Mouse (Mus musculus) induced T-regulatory cell, adult 2 months (primary cell): ENCODE results near the gene Yif1b.
"Not testable (repeated sequence)": the region's sequence is repeated elsewhere in the genome, so short reads cannot be mapped to it uniquely, and the experiment has no call there.

Experiments used
- DNase-seq: peaks from one replicate; pipeline ENCODE4 v3.0.0-alpha.2; 2012; ENCODE audit warnings: low read depth

Gene Yif1b

GRCm38 (mm10) chr7:29238019-29238967 is at the start of gene Yif1b:
TSS of gene Yif1b (plus strand) at chr7:29238329.
- DNase-seq: peak; percentile 100

DNA sequence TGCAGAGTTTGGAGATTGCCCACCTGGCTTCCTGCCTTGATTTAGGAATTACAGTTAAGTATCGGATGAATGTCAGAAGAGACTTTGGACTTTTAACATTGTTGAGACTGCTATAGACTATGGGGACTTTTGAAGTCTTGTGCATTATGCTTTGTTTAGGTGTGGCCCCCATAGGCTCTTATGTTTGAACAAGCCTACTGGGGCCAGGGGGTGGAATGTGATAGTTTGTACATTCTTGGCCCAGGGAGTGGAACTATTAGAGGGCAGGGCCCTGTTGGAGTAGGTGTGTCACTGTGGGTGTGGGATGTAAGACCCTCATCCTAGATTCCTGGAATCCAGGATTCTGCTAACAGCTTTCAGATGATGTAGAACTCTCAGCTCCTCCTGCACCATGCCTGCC is 43.9 kb upstream of the Yif1b start:
- DNase-seq: not testable (repeated sequence)

- DNase-seq: no peak
Observed at GRCm38 (mm10) chr7:29202577-29202976, 35.6 kb upstream of the Yif1b start.

DNA sequence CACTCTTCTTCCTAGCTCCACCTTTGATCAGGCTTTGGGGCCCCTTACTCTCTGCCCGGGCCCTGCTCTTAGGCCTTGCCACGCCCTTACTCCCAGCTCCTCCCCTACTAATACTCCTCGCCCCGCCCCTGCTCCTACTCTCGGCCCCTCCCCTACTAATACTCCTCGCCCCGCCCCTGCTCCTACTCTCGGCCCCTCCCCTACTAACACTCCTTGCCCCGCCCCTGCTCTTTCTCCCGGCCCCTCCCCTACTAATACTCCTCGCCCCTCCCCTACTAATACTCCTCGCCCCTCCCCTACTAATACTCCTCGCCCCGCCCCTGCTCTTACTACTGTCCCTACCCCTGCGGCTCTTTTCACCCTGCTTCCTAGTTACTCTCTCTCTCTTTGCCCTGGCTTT is 27.1 kb upstream of the Yif1b start:
- DNase-seq: not testable (repeated sequence)

- DNase-seq: peak; percentile 94
Observed at GRCm38 (mm10) chr7:29211415-29212198, 26.5 kb upstream of the Yif1b start.

DNA sequence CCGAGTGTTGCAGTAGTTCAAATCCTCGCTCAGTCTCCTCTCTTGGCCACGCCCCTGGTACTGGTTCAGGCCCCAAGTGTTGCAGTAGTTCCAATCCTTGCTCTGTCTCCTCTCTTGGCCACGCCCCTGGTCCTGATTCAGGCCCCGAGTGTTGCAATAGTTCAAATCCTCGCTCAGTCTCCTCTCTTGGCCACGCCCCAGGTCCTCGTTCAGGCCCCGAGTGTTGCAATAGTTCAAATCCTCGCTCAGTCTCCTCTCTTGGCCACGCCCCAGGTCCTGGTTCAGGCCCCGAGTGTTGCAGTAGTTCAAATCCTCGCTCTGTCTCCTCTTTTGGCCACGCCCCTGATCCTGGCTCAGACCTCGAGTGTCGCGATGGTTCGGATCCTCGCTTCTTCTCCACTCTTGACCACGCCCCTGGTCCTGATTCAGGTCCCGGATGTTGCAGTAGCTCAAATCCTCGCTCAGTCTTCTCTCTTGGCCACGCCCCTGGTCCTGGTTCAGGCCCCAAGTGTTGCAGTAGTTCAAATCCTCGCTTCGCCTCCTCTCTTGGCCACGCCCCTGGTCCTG is 25.8 kb upstream of the Yif1b start:
- no peak for DNase-seq

DNA sequence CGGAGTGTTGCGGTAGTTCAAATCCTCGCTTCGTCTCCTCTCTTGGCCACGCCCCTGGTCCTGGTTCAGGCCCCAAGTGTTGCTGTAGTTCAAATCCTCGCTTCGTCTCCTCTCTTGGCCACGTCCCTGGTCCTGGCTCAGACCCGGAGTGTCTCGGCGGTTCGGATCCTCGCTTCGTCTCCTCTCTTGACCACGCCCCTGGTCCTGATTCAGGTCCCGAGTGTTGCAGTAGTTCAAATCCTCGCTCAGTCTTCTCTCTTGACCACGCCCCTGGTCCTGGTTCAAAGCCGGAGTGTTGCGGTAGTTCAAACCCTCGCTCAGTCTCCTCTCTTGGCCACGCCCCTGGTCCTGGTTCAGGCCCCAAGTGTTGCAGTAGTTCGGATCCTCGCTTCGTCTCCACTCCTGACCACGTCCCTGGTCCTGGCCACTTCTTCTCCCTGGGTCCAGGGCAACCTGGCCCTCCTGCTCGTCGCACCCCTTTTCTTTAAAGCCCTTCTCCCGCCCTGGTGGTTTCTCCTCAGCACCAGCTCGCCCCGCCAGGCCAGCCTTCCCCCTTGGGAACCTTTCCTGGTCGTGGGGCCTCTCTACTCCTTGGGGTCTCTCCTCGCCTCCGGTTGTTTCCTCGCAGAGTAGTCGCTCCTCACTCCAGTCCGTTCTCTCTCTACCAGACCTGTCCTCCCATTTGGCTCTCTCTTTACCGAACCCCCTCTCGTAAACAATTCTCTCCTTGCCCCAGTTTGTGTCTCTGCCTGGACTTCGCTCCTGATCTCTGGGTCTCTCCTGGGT is 25.2 kb upstream of the Yif1b start:
- DNase-seq: not testable (repeated sequence)

DNA sequence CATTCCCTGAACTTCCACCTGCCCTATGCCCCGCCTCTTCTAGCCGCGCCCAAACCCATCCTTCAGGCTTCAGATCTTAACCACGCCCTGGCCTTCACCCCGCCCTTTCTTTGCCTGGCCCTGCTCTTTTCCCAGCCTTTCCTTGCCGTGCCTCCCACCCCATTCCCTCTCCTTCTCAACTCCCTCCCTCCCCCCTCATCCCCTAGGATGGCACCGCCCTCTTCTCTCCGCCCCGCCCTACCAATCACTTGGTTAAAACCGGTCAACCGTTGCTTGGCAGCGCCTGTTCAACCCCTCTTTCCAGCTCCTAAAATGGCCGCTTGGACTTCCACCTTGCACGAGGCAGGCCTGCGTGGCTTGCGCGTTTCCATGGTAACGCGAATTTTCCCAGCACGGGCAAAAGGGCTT is 24.4 kb upstream of the Yif1b start, which contains the start of gene Catsperg1:
TSS of gene Catsperg1 (minus strand) at position 361 of the 408 bp plus-strand sequence.
- no peak for DNase-seq

GRCm38 (mm10) chr7:29214236-29214635 is 23.9 kb upstream of the Yif1b start:
- DNase-seq: no peak

GRCm38 (mm10) chr7:29214846-29215245 is 23.3 kb upstream of the Yif1b start:
- no peak for DNase-seq

DNA sequence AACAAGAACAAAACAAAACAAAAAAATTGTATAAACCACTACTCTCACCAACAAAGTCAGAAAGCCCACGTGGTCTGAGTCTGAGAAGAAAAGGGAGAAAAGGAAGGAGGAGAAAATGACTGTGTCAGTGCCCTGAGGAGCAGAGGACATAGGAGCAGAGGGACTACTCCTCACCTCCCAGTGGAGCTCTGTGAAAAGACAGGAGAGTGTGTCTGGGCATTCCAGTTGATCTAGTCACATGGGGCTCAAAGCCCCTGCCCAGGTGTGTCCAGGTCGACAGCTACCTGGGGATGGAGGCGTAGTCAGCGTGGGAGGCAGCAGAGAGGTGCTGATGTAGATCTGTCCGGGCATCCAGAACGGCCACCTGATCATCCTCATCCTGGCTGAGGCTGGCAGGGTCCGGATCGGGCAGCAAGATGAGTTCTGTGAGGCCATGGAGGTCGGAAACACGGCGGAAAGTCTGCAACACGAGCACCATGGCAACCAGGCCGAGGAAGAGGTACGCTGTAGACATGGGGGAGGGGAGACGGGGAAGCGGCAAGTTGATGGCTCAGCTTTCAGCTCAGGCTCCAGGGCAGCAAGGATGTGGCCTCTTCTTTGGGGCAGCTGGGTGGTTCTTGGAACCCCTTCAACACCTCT is 13.3 kb upstream of the Yif1b start:
- peak; percentile 56 for DNase-seq

DNA sequence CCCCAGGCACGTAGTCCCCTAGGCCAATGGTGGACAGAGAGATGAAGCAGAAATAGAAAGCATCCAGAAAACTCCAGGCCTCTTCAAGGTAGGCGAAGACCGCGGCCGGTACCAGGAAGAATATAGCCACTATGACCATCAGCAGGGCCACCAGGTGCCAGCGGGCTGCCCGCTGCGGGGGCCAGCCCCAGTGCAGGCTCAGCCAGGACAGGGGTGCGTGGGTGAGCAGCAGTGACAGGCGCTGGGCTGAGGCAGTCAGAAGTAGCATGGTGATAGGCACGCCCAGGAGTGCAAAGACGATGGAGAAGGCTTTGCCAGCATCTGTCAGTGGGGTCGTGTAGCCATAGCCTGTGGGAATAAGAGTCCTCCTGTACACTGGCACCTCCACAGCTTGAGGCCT is 12.6 kb upstream of the Yif1b start:
- DNase-seq: no peak

DNA sequence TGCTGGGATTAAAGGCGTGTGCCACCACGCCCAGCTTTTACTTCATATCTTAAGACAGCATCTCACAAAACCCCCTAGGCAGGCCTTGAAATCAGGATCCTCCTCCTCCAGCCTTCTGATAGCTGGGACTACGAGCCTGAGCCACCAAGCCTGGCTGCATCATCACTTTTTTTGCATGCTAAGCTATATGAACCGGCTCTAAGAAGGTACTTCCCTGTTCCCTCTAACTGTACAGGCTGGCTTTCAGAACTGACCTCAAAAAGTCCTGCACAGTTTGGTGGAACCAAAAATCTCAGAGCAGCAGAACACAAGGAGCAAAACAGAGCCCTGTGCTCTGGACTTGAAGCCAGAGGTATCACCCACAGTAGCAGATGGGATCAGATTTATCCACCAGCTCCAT is 9.9 kb upstream of the Yif1b start:
- no peak for DNase-seq

GRCm38 (mm10) chr7:29230560-29230959 is 7.6 kb upstream of the Yif1b start:
- DNase-seq: no peak

GRCm38 (mm10) chr7:29231517-29231916 is 6.6 kb upstream of the Yif1b start:
- no peak for DNase-seq

DNA sequence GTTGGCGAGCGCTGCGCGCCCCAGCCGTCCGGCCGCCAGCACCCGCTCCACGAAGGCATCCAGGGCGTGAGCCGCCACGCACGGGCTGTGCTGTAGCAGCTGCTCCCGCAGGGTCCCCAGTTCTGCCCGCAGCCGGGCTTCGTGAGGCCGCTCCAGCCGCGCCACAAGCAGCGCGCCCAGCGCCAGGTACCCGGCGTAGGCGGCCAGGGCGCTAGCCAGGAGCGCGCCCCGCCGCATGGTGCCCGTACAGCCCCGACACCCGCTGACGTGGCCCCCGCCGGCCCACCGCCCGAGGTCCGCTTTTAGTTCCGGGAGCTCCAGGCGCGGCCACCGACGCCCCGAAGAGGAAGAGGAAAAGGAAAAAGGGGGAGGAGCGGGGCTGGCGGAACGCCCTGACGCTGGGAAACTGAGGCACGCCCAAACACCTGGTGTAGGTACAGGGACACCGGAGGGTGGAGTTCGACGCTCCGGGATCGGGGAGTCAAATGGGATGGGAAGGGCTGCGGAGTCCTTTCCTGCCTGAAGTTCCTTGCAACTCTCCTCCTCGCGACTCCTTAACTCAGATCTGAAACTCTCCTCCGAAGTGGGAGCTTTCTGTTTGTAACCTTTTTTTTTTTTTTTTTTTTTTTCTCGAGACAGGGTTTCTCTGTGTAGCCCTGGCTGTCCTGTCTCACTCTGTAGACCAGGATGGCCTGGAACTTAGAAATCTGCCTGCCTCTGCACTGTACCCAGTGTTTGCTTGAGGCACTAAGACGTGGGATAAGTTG is 5.7 kb upstream of the Yif1b start, which contains the start of gene Kcnk6:
TSS of gene Kcnk6 (minus strand) at position 269 of the 767 bp plus-strand sequence.
- peak; percentile 72 for DNase-seq

DNA sequence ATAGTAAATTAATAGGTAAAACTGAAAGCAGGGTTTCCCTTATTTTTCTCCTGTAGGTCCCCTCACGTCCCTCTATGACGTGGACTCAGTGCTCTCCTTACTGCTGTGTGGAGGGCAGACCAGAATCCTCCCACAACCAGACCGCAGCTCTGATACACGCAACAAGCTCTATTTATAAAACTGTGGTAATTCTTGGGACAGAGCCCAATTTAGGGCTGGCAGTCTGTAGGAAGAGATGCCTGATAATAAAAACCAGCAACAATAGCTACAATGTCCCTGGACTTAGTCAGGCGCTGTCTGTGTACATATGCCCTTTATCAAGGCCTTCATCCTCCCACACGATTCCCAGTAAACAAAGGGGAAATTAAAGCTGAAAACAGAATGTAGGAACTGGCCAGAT is 4.4 kb upstream of the Yif1b start:
- no peak for DNase-seq

- peak; percentile 55 for DNase-seq
Observed at GRCm38 (mm10) chr7:29234661-29235060, 3.5 kb upstream of the Yif1b start.

- DNase-seq: no peak
Observed at GRCm38 (mm10) chr7:29236593-29236992, 1.5 kb upstream of the Yif1b start.

DNA sequence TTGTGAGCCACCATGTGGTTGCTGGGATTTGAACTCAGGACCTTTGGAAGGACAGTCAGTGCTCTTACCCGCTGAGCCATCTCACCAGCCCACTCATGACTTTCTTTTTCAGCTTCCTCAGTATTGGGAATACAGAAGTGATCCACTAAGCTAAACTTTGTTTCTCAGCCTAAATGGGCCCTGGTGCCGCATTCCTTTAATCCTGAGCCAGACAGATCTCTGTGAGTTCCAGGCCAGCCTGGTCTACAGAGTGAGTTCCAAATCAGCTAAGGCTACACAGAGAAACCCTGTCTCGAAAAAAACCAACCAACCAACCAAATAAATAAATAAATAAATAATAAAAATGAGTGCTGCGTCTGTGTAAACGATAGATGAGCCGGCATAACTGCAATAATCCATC is 533 bp upstream of the Yif1b start:
- DNase-seq: not testable (repeated sequence)
